Mouse (Mus musculus) R1 (cell line): ENCODE measurements around the gene Ttc7.

Experiments used
- DNase-seq: peaks from one replicate; pipeline ENCODE4 v3.0.0-alpha.2; 2018; ENCODE audit warnings: low read depth, low spot score

The Ttc7 gene

GRCm38 (mm10) chr17:87337683-87338082 is 55.0 kb downstream of the Ttc7 start:
- DNase-seq: no peak

GRCm38 (mm10) chr17:87339122-87339521 is 56.4 kb downstream of the Ttc7 start:
- DNase-seq: no peak

- no peak for DNase-seq
Observed at GRCm38 (mm10) chr17:87343060-87343703, 60.5 kb downstream of the Ttc7 start.

- no peak for DNase-seq
Observed at GRCm38 (mm10) chr17:87344441-87345251, 62.0 kb downstream of the Ttc7 start.

GRCm38 (mm10) chr17:87345252-87345593 is 62.5 kb downstream of the Ttc7 start:
- no peak for DNase-seq

GRCm38 (mm10) chr17:87348353-87348752 is 65.7 kb downstream of the Ttc7 start:
- DNase-seq: no peak

GRCm38 (mm10) chr17:87349069-87349468 is 66.4 kb downstream of the Ttc7 start:
- DNase-seq: no peak

- DNase-seq: no peak
Observed at GRCm38 (mm10) chr17:87349575-87349974, 66.9 kb downstream of the Ttc7 start.

GRCm38 (mm10) chr17:87350471-87351240 is 68.0 kb downstream of the Ttc7 start:
- peak; percentile 71 for DNase-seq

- no peak for DNase-seq
Observed at GRCm38 (mm10) chr17:87351241-87352105, 68.8 kb downstream of the Ttc7 start.

- no peak for DNase-seq
Observed at GRCm38 (mm10) chr17:87352106-87352897, 69.6 kb downstream of the Ttc7 start.

- no peak for DNase-seq
Observed at GRCm38 (mm10) chr17:87352898-87353225, 70.2 kb downstream of the Ttc7 start.

GRCm38 (mm10) chr17:87353745-87354320 is 71.1 kb downstream of the Ttc7 start:
- DNase-seq: no peak

GRCm38 (mm10) chr17:87355456-87355855 is 72.8 kb downstream of the Ttc7 start:
- no peak for DNase-seq

- no peak for DNase-seq
Observed at GRCm38 (mm10) chr17:87356261-87356660, 73.6 kb downstream of the Ttc7 start.

- no peak for DNase-seq
Observed at GRCm38 (mm10) chr17:87357506-87357905, 74.8 kb downstream of the Ttc7 start.

GRCm38 (mm10) chr17:87361132-87361531 is 78.4 kb downstream of the Ttc7 start:
- peak; percentile 50 for DNase-seq

GRCm38 (mm10) chr17:87364108-87364507 is 81.4 kb downstream of the Ttc7 start:
- no peak for DNase-seq

GRCm38 (mm10) chr17:87365268-87365667 is 82.6 kb downstream of the Ttc7 start:
- no peak for DNase-seq

GRCm38 (mm10) chr17:87366520-87366919 is 83.8 kb downstream of the Ttc7 start:
- DNase-seq: peak; percentile 61
